Mouse (Mus musculus) liver, adult 2 months (tissue): ENCODE data around the gene Nepro.

Experiments used
- CTCF ChIP-seq: fragments of 200-500 bp; IDR thresholded peaks from 2 replicates; pipeline ENCODE4 v1.5.1; 2011; ENCODE audit warnings: low read depth, low read length, control low read depth
- POLR2A ChIP-seq: fragments of 200-500 bp; IDR thresholded peaks from 2 replicates; pipeline ENCODE4 v1.6.1; 2011; ENCODE audit warnings: low read length, control low read depth; ENCODE audit not compliant: insufficient read depth; ENCODE audit errors: extremely low read depth

DNA sequence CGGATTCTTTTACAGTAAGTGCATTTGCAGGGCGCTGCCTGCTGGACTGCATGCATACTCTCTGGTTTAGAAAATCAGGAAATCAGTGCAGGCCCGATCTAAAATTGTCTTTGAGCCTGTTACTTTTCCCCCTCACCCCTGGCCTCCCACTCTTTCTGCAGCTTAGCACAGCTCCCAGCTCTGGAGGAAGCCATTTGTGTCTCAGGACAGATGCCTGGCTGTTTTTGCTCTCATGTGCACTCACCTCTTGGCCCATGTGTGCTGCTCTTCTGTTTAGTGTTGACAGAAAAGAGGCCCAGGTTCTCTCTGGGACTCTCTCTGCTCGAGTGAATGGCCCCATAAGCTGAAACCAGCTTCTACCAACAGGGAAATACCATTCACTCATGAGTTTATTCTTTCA, 20.6 kb upstream of the Nepro start:
- TF ChIP-seq CTCF: no peak
- no peak for TF ChIP-seq POLR2A
